Mouse (Mus musculus): ENCODE measurements around the gene Gm12184. TPM values are rescaled to one million over a fixed set of nuclear protein-coding genes. Genes with fewer than 3 reads are reported as not detected.

Gm12184 gene
- 16.1 TPM for polyA plus RNA-seq (2014; fragmentation: Illumina TruSeq; extraction: RNeasy Lipid Tissue Mini Kit (QIAGEN cat#74804))

DNA sequence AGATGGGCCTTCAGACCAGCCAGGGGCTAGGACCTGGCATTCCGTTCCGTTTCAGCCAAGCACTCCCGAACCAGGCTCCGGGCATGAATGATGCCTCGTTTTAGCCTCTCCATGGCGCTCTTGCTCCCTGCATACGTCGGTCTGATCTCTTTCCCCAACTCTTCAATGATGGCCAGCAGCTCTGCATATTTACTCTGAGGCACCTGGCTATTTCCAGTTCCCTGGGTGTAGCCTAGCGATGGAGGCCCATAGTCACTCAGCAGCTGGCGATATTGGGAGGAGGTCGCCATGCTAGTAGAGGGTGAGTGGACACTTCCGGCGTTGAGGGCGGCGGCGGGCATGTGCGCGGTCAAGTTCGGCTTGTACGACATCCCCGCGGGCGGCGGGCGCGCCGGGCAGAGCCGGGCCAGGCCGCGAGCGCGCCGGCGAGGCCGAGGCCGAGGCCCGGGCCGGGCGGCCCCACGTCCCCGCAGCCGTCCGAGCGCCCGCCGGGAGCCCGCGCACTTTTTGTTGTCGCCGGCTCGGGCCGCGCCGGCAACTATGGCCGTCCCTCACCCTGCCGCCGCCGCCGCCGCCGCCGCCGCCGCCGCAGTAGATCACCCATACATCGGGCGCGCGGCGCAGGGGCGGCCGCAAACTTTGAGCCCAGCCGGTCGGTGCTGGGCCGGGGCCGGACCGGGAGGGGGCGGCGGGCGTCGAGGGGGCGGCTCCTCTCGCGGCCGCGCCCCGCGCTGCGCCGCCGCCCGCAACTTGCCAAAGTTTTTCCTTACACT, at the start of gene Gm12184, which contains the start of gene Trim7:
Gene Gm12184, minus strand, starts transcription at position 677 of the 773 bp plus-strand sequence.
Gene Trim7, plus strand, starts transcription at position 162 of the 773 bp plus-strand sequence.

GRCm38 (mm10) chr11:48871201-48871772, 44.8 kb upstream of the Gm12184 start, which contains the start of gene Irgm1:
Irgm1 (minus strand) TSS chr11:48871683.

GRCm38 (mm10) chr11:48816800-48817665, 9.4 kb downstream of the Gm12184 start, which contains the start of gene Trim41:
Trim41 (minus strand) TSS chr11:48817353.

GRCm38 (mm10) chr11:48799921-48800701, 26.3 kb downstream of the Gm12184 start, which contains the start of gene Rack1:
Rack1 (plus strand) TSS chr11:48800332.

Other genes starting within 250 kb of the Gm12184 start
- 195 TPM for gene Rack1, start 26.3 kb downstream of the Gm12184 start, polyA plus RNA-seq (2014; fragmentation: Illumina TruSeq; extraction: RNeasy Lipid Tissue Mini Kit (QIAGEN cat#74804))
- gene Trim41, start 9.3 kb downstream of the Gm12184 start, polyA plus RNA-seq (2014; fragmentation: Illumina TruSeq; extraction: RNeasy Lipid Tissue Mini Kit (QIAGEN cat#74804)): 11.2 TPM
- gene Trim7, start 515 bp downstream of the Gm12184 start, polyA plus RNA-seq (2014; fragmentation: Illumina TruSeq; extraction: RNeasy Lipid Tissue Mini Kit (QIAGEN cat#74804)): 6.8 TPM
- 57.7 TPM for gene Irgm1, start 45.0 kb upstream of the Gm12184 start, polyA plus RNA-seq (2014; fragmentation: Illumina TruSeq; extraction: RNeasy Lipid Tissue Mini Kit (QIAGEN cat#74804))
- gene Gm5431, start 75.6 kb upstream of the Gm12184 start, polyA plus RNA-seq (2014; fragmentation: Illumina TruSeq; extraction: RNeasy Lipid Tissue Mini Kit (QIAGEN cat#74804)): 2.1 TPM
- gene Psme2b, start 119.5 kb upstream of the Gm12184 start, polyA plus RNA-seq (2014; fragmentation: Illumina TruSeq; extraction: RNeasy Lipid Tissue Mini Kit (QIAGEN cat#74804)): 0.68 TPM
- 1.6 TPM for gene Olfr56, start 152.2 kb upstream of the Gm12184 start, polyA plus RNA-seq (2014; fragmentation: Illumina TruSeq; extraction: RNeasy Lipid Tissue Mini Kit (QIAGEN cat#74804))
- gene 9930111J21Rik1, start 152.7 kb upstream of the Gm12184 start, polyA plus RNA-seq (2014; fragmentation: Illumina TruSeq; extraction: RNeasy Lipid Tissue Mini Kit (QIAGEN cat#74804)): 2.4 TPM
- 0.83 TPM for gene Gm12185, start 165.6 kb upstream of the Gm12184 start, polyA plus RNA-seq (2014; fragmentation: Illumina TruSeq; extraction: RNeasy Lipid Tissue Mini Kit (QIAGEN cat#74804))
- 10.0 TPM for gene Tgtp1, start 167.5 kb upstream of the Gm12184 start, polyA plus RNA-seq (2014; fragmentation: Illumina TruSeq; extraction: RNeasy Lipid Tissue Mini Kit (QIAGEN cat#74804))
- 14.9 TPM for gene 9930111J21Rik2, start 224.6 kb upstream of the Gm12184 start, polyA plus RNA-seq (2014; fragmentation: Illumina TruSeq; extraction: RNeasy Lipid Tissue Mini Kit (QIAGEN cat#74804))
- gene Tgtp2, start 237.6 kb upstream of the Gm12184 start, polyA plus RNA-seq (2014; fragmentation: Illumina TruSeq; extraction: RNeasy Lipid Tissue Mini Kit (QIAGEN cat#74804)): 21.7 TPM
- gene Ifi47, start 249.9 kb upstream of the Gm12184 start, polyA plus RNA-seq (2014; fragmentation: Illumina TruSeq; extraction: RNeasy Lipid Tissue Mini Kit (QIAGEN cat#74804)): 19.0 TPM